Mouse (Mus musculus) E14TG2a.4 (cell line): Measurements from ENCODE around the gene Dnase1l3.

Experiments used
- CTCF ChIP-seq: conservative IDR thresholded peaks from 2 replicates; pipeline ENCODE4 v1.5.1; 2014; ENCODE audit warnings: low read length
- NANOG ChIP-seq: IDR thresholded peaks from 2 replicates; pipeline ENCODE4 v1.6.1; 2014; ENCODE audit warnings: borderline replicate concordance, low read length, mixed read lengths
- POU5F1 ChIP-seq: IDR thresholded peaks from 2 replicates; pipeline ENCODE4 v1.6.1; 2014; ENCODE audit warnings: low read length, borderline replicate concordance

DNA sequence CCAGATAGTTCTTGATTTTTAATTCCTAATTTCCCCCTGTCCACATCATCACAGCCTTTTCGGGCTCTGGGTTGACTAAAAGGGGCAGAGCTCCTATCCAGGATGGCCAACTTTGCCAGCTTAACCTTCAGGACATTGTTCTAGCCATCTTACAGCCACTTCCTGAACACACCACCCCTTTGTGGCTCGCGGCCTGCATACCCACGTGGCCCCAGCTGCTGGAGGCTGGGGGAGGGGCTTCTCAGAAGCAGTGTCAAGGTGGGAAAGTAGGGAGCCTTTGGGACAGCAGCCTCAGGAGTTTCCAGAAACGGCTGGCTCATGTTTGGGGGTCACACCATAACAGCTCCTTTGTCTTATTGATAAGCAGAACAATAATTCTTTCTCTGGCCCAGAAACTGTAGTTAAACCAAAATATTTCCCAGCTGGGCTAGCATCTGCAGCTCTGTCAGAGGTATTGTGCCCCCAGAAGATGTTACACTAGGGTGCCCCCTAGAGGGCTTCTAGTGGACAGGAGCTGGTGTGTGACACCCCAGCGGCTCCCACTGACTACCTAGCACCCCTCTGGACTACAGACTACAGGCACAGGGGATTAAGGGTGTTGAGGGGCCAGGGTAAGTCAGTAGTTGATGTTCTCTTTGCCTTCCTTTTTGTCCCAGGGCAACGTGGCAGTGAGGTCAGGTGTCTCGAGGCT, 49.9 kb downstream of the Dnase1l3 start:
- TF ChIP-seq CTCF (peak; percentile 36), NANOG (no peak), POU5F1 (no peak)
